14 mouse cellular contexts compared by ENCODE assay signal in genomic region chr12:98575942-98576550, GRCm38 (mm10). TPM values are rescaled to one million over a fixed set of nuclear protein-coding genes. Genes with fewer than 3 reads are reported as not detected.
DNase-seq lines count a peak whose midpoint lies in the region; ATAC-seq and TF ChIP-seq lines count a peak whose summit lies in the region.
"Had no signal": no experiment of that assay in that cellular context is flagged by ENCODE, and none has a peak within 500 bp of the region (broad histone marks: within the 10 kb centered on the region; RNA-seq: fewer than 3 reads in every experiment).

No protein-coding gene starts in this region.

- no peak overlapping the region; the same call in 1 of the 2 replicates for H3K9ac ChIP-seq in neural tube, embryonic 11.5 days (ENCODE audit: low read length)
- peak overlapping the region; percentile 84; the same call in 1 of the 2 replicates for H3K9ac ChIP-seq in forebrain, embryonic 16.5 days (replicated peaks; ENCODE audit: low read depth, low read length)
- H3K9ac ChIP-seq in midbrain, embryonic 12.5 days (replicated peaks) = peak overlapping the region; percentile 87

- H3K4me1 ChIP-seq in neural tube, embryonic 11.5 days (ENCODE audit: control insufficient read depth, insufficient read depth, low read length) = peaks cover 11% of the 10 kb centered on the region; the same call in 1 of the 2 replicates
- H3K4me1 ChIP-seq in forebrain, embryonic 16.5 days (replicated peaks; ENCODE audit: control insufficient read depth, insufficient read depth, low read length) = peaks cover 36% of the 10 kb centered on the region
- peaks cover 49% of the 10 kb centered on the region for H3K4me1 ChIP-seq in midbrain, embryonic 12.5 days
- no peaks in the 10 kb centered on the region; the same call in 1 of the 2 replicates for H3K4me1 ChIP-seq in thymus, adult 2 months (replicated peaks; ENCODE audit: control insufficient read depth, insufficient read depth, low read length)

- H3K4me2 ChIP-seq in neural tube, embryonic 11.5 days (ENCODE audit: low read depth) = peak overlapping the region; percentile 69; the same call in 1 of the 2 replicates
- H3K4me2 ChIP-seq in forebrain, embryonic 16.5 days (ENCODE audit: low read length) = peak overlapping the region; percentile 66
- peak overlapping the region; percentile 71 for H3K4me2 ChIP-seq in midbrain, embryonic 12.5 days (replicated peaks)

- peak overlapping the region; percentile 81; the same call in 1 of the 2 replicates for H3K4me3 ChIP-seq in neural tube, embryonic 11.5 days (ENCODE audit: low read depth, low read length)
- peak overlapping the region; percentile 65 for H3K4me3 ChIP-seq in forebrain, embryonic 16.5 days (replicated peaks; ENCODE audit: low read length)
- H3K4me3 ChIP-seq in midbrain, embryonic 12.5 days = peak overlapping the region; percentile 76
- no peak overlapping the region for H3K4me3 ChIP-seq in thymus, adult 2 months (ENCODE audit: control insufficient read depth, insufficient read depth, low read length)

- TF ChIP-seq CTCF in thymus, adult 2 months (IDR thresholded peaks at IDR 0.05; ENCODE audit: borderline replicate concordance, control insufficient read depth, extremely low read depth, insufficient read depth, low read length, poor library complexity) = no peak

- no peak for TF ChIP-seq POLR2A in thymus, adult 2 months (IDR thresholded peaks at IDR 0.05; ENCODE audit: control insufficient read depth, extremely low read depth, insufficient read depth, low read length, poor library complexity)

- no peaks in the 10 kb centered on the region for H3K36me3 ChIP-seq in neural tube, embryonic 11.5 days (ENCODE audit: control insufficient read depth, insufficient read depth, low read length)
- no peaks in the 10 kb centered on the region for H3K36me3 ChIP-seq in forebrain, embryonic 16.5 days (ENCODE audit: control insufficient read depth, insufficient read depth)
- no peaks in the 10 kb centered on the region for H3K36me3 ChIP-seq in midbrain, embryonic 12.5 days
- no peaks in the 10 kb centered on the region for H3K36me3 ChIP-seq in thymus, adult 2 months (ENCODE audit: control insufficient read depth, insufficient read depth, low read length)
- H3K36me3 ChIP-seq: embryonic facial prominence, embryonic 12.5 days had no signal

- DNase-seq in neural tube, embryonic 11.5 days (ENCODE audit: low spot score) = no peak
- DNase-seq in neural tube, embryonic 10.5 days (ENCODE audit: extremely low spot score, low spot score) = no peak
- DNase-seq in thymus, adult 2 months = no peak
- DNase-seq in kidney, postnatal 25 days = no peak
- DNase-seq in urinary bladder, adult 18-20 months (ENCODE audit: low spot score in 2 of 2) = no peak
- DNase-seq: kidney, adult 18-20 months; layer of hippocampus, adult 9-11 months; left cerebral cortex, postnatal 4 days had no signal

- 67% methylated on average over 8 of the region's 8 CpGs for WGBS in neural tube, embryonic 11.5 days
- WGBS in forebrain, embryonic 16.5 days = 50% methylated on average over 8 of the region's 8 CpGs
- WGBS in midbrain, embryonic 12.5 days = 59% methylated on average over 8 of the region's 8 CpGs
- 65% methylated on average over 8 of the region's 8 CpGs for WGBS in thymus, adult 2 months

- peaks cover 12% of the 10 kb centered on the region; the same call in 1 of the 2 replicates for H3K27me3 ChIP-seq in neural tube, embryonic 11.5 days (ENCODE audit: control insufficient read depth, insufficient read depth, low read length)
- no peaks in the 10 kb centered on the region for H3K27me3 ChIP-seq in forebrain, embryonic 16.5 days (replicated peaks; ENCODE audit: control insufficient read depth, insufficient read depth, low read length)
- peaks cover 8% of the 10 kb centered on the region for H3K27me3 ChIP-seq in midbrain, embryonic 12.5 days
- peaks cover 6% of the 10 kb centered on the region; the same call in 1 of the 2 replicates for H3K27me3 ChIP-seq in thymus, adult 2 months (ENCODE audit: control insufficient read depth, insufficient read depth, low read length)

- no peak overlapping the region for H3K27ac ChIP-seq in neural tube, embryonic 11.5 days (ENCODE audit: low read depth, low read length)
- no peak overlapping the region for H3K27ac ChIP-seq in forebrain, embryonic 16.5 days (ENCODE audit: low read length)
- H3K27ac ChIP-seq in midbrain, embryonic 12.5 days (replicated peaks) = 0 out of 2 replicates have a peak overlapping the region, but pooled peaks have one; percentile 36
- no peak overlapping the region for H3K27ac ChIP-seq in thymus, adult 2 months (ENCODE audit: control insufficient read depth, insufficient read depth, low read length)
- H3K27ac ChIP-seq: embryonic facial prominence, embryonic 12.5 days had no signal

- no peaks in the 10 kb centered on the region for H3K9me3 ChIP-seq in neural tube, embryonic 11.5 days (ENCODE audit: control insufficient read depth, low read length)
- H3K9me3 ChIP-seq in forebrain, embryonic 16.5 days (ENCODE audit: control insufficient read depth, low read length) = no peaks in the 10 kb centered on the region
- no peaks in the 10 kb centered on the region for H3K9me3 ChIP-seq in midbrain, embryonic 12.5 days
- H3K9me3 ChIP-seq: embryonic facial prominence, embryonic 12.5 days had no signal

- ATAC-seq in neural tube, embryonic 11.5 days (ENCODE audit: insufficient read depth, low FRiP score, low TSS enrichment) = no peak
- no peak for ATAC-seq in forebrain, embryonic 16.5 days
- ATAC-seq in midbrain, embryonic 12.5 days (ENCODE audit: low FRiP score, low read depth) = no peak

RNA-seq across cellular contexts. Expression of gene Kcnk10, which starts 2.1 kb away (rescaled TPM):
- polyA plus RNA-seq in neural tube, embryonic 11.5 days (2014; fragmentation: Nextera tagmentation; extraction: Ambion mirVana) = 21.3 and 22.8 TPM in 2 replicates
- 57.8 and 58.8 TPM in 2 replicates for polyA plus RNA-seq in forebrain, embryonic 16.5 days (2015; fragmentation: Nextera tagmentation; extraction: Ambion mirVana)
- polyA plus RNA-seq in midbrain, embryonic 12.5 days (2016; fragmentation: Nextera tagmentation; extraction: Ambion mirVana) = 49.5 and 59.0 TPM in 2 replicates
- 0.04 and 0.12 TPM in 2 replicates for polyA plus RNA-seq in thymus, adult 2 months (2012; rRNA removed)
- polyA plus RNA-seq: gonadal fat pad, adult 2 months; heart, postnatal 0 days; liver, embryonic 16.5 days had no signal

RNA-seq across cellular contexts. Expression of gene Spata7, which starts 51.9 kb away (rescaled TPM):
- 19.5 and 24.1 TPM in 2 replicates for polyA plus RNA-seq in neural tube, embryonic 11.5 days (2014; fragmentation: Nextera tagmentation; extraction: Ambion mirVana)
- polyA plus RNA-seq in forebrain, embryonic 16.5 days (2015; fragmentation: Nextera tagmentation; extraction: Ambion mirVana) = 27.4 and 32.1 TPM in 2 replicates
- polyA plus RNA-seq in midbrain, embryonic 12.5 days (2016; fragmentation: Nextera tagmentation; extraction: Ambion mirVana) = 24.2 and 26.0 TPM in 2 replicates
- 1.9 and 2.6 TPM in 2 replicates for polyA plus RNA-seq in thymus, adult 2 months (2012; rRNA removed)

Comparison
In these comparisons a context has a peak if more than half of its experiments do, and no peak if none do; other contexts are left out.
1. RNA of gene Kcnk10, which starts 2.1 kb away (polyA plus RNA-seq): 57.8 to 58.8 TPM in forebrain, embryonic 16.5 days, 49.5 to 59.0 TPM in midbrain, embryonic 12.5 days and 21.3 to 22.8 TPM in neural tube, embryonic 11.5 days; 0.04 to 0.12 TPM in thymus, adult 2 months; every median in the first group is over 10 times any median in the second.
2. Peak in every context shown above with its lines, with median percentiles within 50 percentile points of each other: H3K4me2 ChIP-seq.